Comparison of ENCODE assay signal across 9 mouse cellular contexts in the genomic region with DNA sequence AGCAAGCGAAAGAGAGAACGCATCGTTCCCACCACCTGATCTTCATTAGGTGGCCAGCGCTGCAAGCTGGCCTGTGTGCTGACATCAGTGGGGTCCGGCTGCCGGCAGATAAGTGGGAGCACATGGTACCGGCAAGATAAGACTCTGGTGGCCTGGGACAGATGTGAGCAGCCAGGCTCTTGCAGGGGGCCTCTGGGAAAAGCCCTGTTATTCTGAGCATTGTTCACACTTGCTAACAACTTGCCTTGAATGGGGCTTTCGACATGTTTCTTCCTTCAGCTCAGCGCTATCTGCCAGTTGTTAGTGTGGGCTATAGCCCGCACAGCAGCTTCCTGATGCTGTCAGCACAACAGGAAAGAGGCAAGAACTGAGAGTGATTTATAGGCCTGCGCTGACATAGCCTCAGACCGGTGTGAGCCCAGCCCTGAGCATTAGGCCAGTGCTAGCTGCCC. TPM values are rescaled to one million over a fixed set of nuclear protein-coding genes. Genes with fewer than 3 reads are reported as not detected.
DNase-seq lines count a peak whose midpoint lies in the region; ATAC-seq lines count a peak whose summit lies in the region.
"Had no signal": no experiment of that assay in that cellular context is flagged by ENCODE, and none has a peak within 500 bp of the region (broad histone marks: within the 10 kb centered on the region; RNA-seq: fewer than 3 reads in every experiment).

No protein-coding gene starts in this region.

- H3K4me3 ChIP-seq in kidney, embryonic 14.5 days (ENCODE audit: low read length): no peak overlapping the region
- H3K4me3 ChIP-seq in heart, embryonic 16.5 days (ENCODE audit: low read length): no peak overlapping the region
- H3K4me3 ChIP-seq: layer of hippocampus, adult 2 months had no signal

- peak; percentile 35; the same call in 1 of the 2 replicates for ATAC-seq in kidney, embryonic 14.5 days (ENCODE audit: low FRiP score, low TSS enrichment)
- ATAC-seq in heart, embryonic 16.5 days (replicated peaks; ENCODE audit: extremely low read depth, insufficient read depth, low FRiP score): peak; percentile 80
- peak; percentile 94 for ATAC-seq in megakaryocyte-erythroid progenitor cell, adult 5-6 weeks (replicated peaks; ENCODE audit: low FRiP score, low TSS enrichment, poor library complexity, severe bottlenecking)

- no peaks in the 10 kb centered on the region; the same call in 1 of the 2 replicates for H3K27me3 ChIP-seq in kidney, embryonic 14.5 days (ENCODE audit: control insufficient read depth, insufficient read depth, low read length)
- H3K27me3 ChIP-seq in heart, embryonic 16.5 days (ENCODE audit: control insufficient read depth, insufficient read depth, low read length): peaks cover 74% of the 10 kb centered on the region

- no peak overlapping the region for H3K4me2 ChIP-seq in kidney, embryonic 14.5 days (replicated peaks; ENCODE audit: low read depth, low read length)
- H3K4me2 ChIP-seq in heart, embryonic 16.5 days (ENCODE audit: low read depth, low read length): peak overlapping the region; percentile 18; the same call in 1 of the 2 replicates

- WGBS in kidney, embryonic 14.5 days: 41% methylated on average over 12 of the region's 12 CpGs
- 11% methylated on average over 12 of the region's 12 CpGs for WGBS in heart, embryonic 16.5 days

- H3K27ac ChIP-seq in kidney, embryonic 14.5 days (ENCODE audit: low read depth, low read length): no peak overlapping the region
- H3K27ac ChIP-seq in heart, embryonic 16.5 days (ENCODE audit: low read length): no peak overlapping the region
- H3K27ac ChIP-seq: layer of hippocampus, adult 2 months had no signal

- no peaks in the 10 kb centered on the region for H3K36me3 ChIP-seq in kidney, embryonic 14.5 days (ENCODE audit: control insufficient read depth, insufficient read depth, low read length)
- H3K36me3 ChIP-seq in heart, embryonic 16.5 days (ENCODE audit: control insufficient read depth, insufficient read depth): no peaks in the 10 kb centered on the region

- H3K9ac ChIP-seq in kidney, embryonic 14.5 days (ENCODE audit: low read depth, low read length): no peak overlapping the region
- H3K9ac ChIP-seq in heart, embryonic 16.5 days (ENCODE audit: low read length): no peak overlapping the region; the same call in 1 of the 2 replicates

- no peaks in the 10 kb centered on the region for H3K9me3 ChIP-seq in kidney, embryonic 14.5 days (ENCODE audit: control insufficient read depth, low read length)
- no peaks in the 10 kb centered on the region for H3K9me3 ChIP-seq in heart, embryonic 16.5 days (replicated peaks; ENCODE audit: control insufficient read depth, low read length)

- DNase-seq in kidney, adult 8-10 months: no peak
- peak; percentile 59 for DNase-seq in c-Kit-positive CD71-negative TER-119-negative erythroid progenitor cells, embryonic 14.5 days (ENCODE audit: low read depth)
- no peak for DNase-seq in gastrocnemius, postnatal 25 days
- no peak for DNase-seq in cerebellum, postnatal 10 days
- DNase-seq in lung, postnatal 25 days (ENCODE audit: low spot score): no peak

- H3K4me1 ChIP-seq in kidney, embryonic 14.5 days (ENCODE audit: control insufficient read depth, insufficient read depth, low read length): no peaks in the 10 kb centered on the region
- peaks cover 10% of the 10 kb centered on the region for H3K4me1 ChIP-seq in heart, embryonic 16.5 days (ENCODE audit: control insufficient read depth, insufficient read depth, low read length)

RNA-seq across cellular contexts. Expression of a gene that starts 57.9 kb away (rescaled TPM):
- polyA plus RNA-seq in kidney, embryonic 14.5 days (2014; fragmentation: Nextera tagmentation; extraction: Ambion mirVana): 0.90 and 1.3 TPM in 2 replicates
- 5.2 and 11.0 TPM in 2 replicates for polyA plus RNA-seq in heart, embryonic 16.5 days (2015; fragmentation: Nextera tagmentation; extraction: Ambion mirVana)
- 77.2 and 84.1 TPM in 2 replicates for total RNA-seq in megakaryocyte-erythroid progenitor cell, adult 5-6 weeks (2014; fragmentation: Nextera tagmentation)
- total RNA-seq in megakaryocyte-erythroid progenitor cell, adult 5-6 weeks (2017): 16.4 and 29.1 TPM in 2 replicates
- 1 to 10 TPM; 2.5 to 2.9 TPM for total RNA-seq in gastrocnemius, postnatal 25 days (2021)

Comparison
In these comparisons a context has a peak if more than half of its experiments do, and no peak if none do; other contexts are left out.
1. ATAC-seq: peak in every context shown above with its lines; median percentile 94 in megakaryocyte-erythroid progenitor cell, adult 5-6 weeks; 80 in heart, embryonic 16.5 days; 35 in kidney, embryonic 14.5 days.
2. RNA of a gene that starts 57.9 kb away (total RNA-seq): 16.4 to 84.1 TPM in megakaryocyte-erythroid progenitor cell, adult 5-6 weeks; 2.5 to 2.9 TPM in gastrocnemius, postnatal 25 days; every median in the first group is over 4 times any median in the second.